In genomic region chr6:22584851-22585250, GRCm38 (mm10) we compare ENCODE assay signal across 22 mouse cellular contexts.
"Had no signal": no experiment of that assay in that cellular context is flagged by ENCODE, and none has a peak within 500 bp of the region (broad histone marks: within the 10 kb centered on the region; RNA-seq: fewer than 3 reads in every experiment).

No protein-coding gene starts in this region.

- H3K9ac ChIP-seq: liver, postnatal 0 days; lung, embryonic 15.5 days; midbrain, embryonic 13.5 days; midbrain, embryonic 15.5 days; neural tube, embryonic 13.5 days; neural tube, embryonic 15.5 days had no signal

- H3K4me3 ChIP-seq: lung, embryonic 15.5 days; megakaryocyte, embryonic 14.5 days; midbrain, embryonic 13.5 days; midbrain, embryonic 15.5 days; myocyte; neural tube, embryonic 13.5 days; neural tube, embryonic 15.5 days had no signal

- H3K27me3 ChIP-seq: lung, embryonic 15.5 days; megakaryocyte, embryonic 14.5 days; midbrain, embryonic 13.5 days; midbrain, embryonic 15.5 days; neural tube, embryonic 13.5 days; neural tube, embryonic 15.5 days had no signal

- H3K9me3 ChIP-seq: lung, embryonic 15.5 days; midbrain, embryonic 13.5 days; midbrain, embryonic 15.5 days; neural tube, embryonic 13.5 days; neural tube, embryonic 15.5 days had no signal

- ATAC-seq: liver, postnatal 0 days; lung, postnatal 0 days; midbrain, embryonic 13.5 days; midbrain, embryonic 15.5 days had no signal

- H3K4me1 ChIP-seq: lung, embryonic 15.5 days; megakaryocyte, embryonic 14.5 days; midbrain, embryonic 13.5 days; midbrain, embryonic 15.5 days; neural tube, embryonic 13.5 days; neural tube, embryonic 15.5 days had no signal

- DNase-seq: liver, postnatal 0 days; lung, adult 2 months; lung, postnatal 14 days; lung, postnatal 36 days; retina, postnatal 1 day; right cerebral cortex, adult 18-20 months; right cerebral cortex, postnatal 25 days; right cerebral cortex, postnatal 4 days; spleen, adult 18-20 months; thymus, adult 18-20 months; thymus, postnatal 14 days; thymus, postnatal 36 days had no signal

- H3K36me3 ChIP-seq: lung, embryonic 15.5 days; midbrain, embryonic 13.5 days; midbrain, embryonic 15.5 days; neural tube, embryonic 13.5 days; neural tube, embryonic 15.5 days had no signal

- H3K27ac ChIP-seq: lung, embryonic 15.5 days; macrophage; midbrain, embryonic 13.5 days; midbrain, embryonic 15.5 days; neural tube, embryonic 13.5 days; neural tube, embryonic 15.5 days had no signal

- H3K4me2 ChIP-seq: lung, embryonic 15.5 days; midbrain, embryonic 11.5 days; midbrain, embryonic 13.5 days; midbrain, embryonic 15.5 days; neural tube, embryonic 13.5 days; neural tube, embryonic 15.5 days had no signal
